Mouse (Mus musculus): ENCODE results near the gene Nyap2. TPM values are rescaled to one million over a fixed set of nuclear protein-coding genes. Genes with fewer than 3 reads are reported as not detected.

Nyap2 gene
- polyA plus RNA-seq, 1 experiment from 2014 or later: 0.42 TPM

- H3K4me1 ChIP-seq: no peaks in the 10 kb centered on the region
- no peaks in the 10 kb centered on the region for H3K27me3 ChIP-seq (ENCODE audit: low read depth, poor library complexity, severe bottlenecking)
- 0% methylated on average over 1 of the region's 1 CpGs for WGBS
These were observed 233.4 kb downstream of the Nyap2 start for GRCm38 (mm10) chr1:81310087-81310626.

DNA sequence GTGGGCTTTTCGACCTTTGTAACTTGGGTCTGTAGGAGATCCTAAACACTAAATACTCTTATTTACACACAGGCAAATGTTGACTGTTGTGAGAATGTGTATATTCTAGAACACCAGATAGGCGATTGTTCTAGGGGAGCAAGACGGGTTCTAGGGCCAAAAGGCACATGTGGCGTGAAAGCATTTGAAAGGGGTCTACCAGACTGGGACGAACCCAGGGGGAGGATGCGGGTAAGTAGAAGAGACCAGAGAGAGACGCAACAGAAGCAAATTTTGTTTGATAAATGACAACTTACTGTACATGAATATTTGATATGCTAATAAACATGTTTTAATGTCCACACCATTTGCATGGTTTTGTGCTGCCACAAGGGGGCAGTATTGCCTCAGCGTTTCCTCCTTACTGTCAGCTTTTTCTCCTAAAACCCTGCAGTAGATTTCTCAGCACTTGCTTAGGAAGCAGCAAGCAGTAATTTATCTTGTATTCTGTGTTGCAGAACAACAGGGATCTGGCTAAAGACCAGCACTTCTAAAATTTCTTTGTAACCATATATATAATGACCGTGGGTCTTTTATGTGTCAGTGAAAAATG is 239.7 kb downstream of the Nyap2 start:
- no peaks in the 10 kb centered on the region for H3K27me3 ChIP-seq (ENCODE audit: low read depth, poor library complexity, severe bottlenecking)
- no peaks in the 10 kb centered on the region for H3K36me3 ChIP-seq
- 66% methylated on average over 9 of the region's 9 CpGs for WGBS
- peak; percentile 60 for DNase-seq (ENCODE audit: low spot score)
- no peaks in the 10 kb centered on the region for H3K9me3 ChIP-seq (replicated peaks)
- no peak overlapping the region for H3K27ac ChIP-seq (replicated peaks)
- H3K4me1 ChIP-seq: no peaks in the 10 kb centered on the region; the same call in 1 of the 2 replicates
- H3K4me3 ChIP-seq: no peak overlapping the region

More at GRCm38 (mm10) chr1:81310087-81310626, 233.4 kb downstream of the Nyap2 start:
- Histone ChIP-seq H3K9me3 (replicated peaks) (no peaks in the 10 kb centered on the region), H3K4me3 (no peak overlapping the region), H3K36me3 (no peaks in the 10 kb centered on the region), H3K27ac (replicated peaks) (no peak overlapping the region)
- DNase-seq (ENCODE audit: low spot score): peak; percentile 56

GRCm38 (mm10) chr1:81316995-81317413 is 240.3 kb downstream of the Nyap2 start:
- Histone ChIP-seq H3K4me1 (no peaks in the 10 kb centered on the region; the same call in 1 of the 2 replicates), H3K36me3 (no peaks in the 10 kb centered on the region), H3K9me3 (replicated peaks) (no peaks in the 10 kb centered on the region), H3K27ac (replicated peaks) (no peak overlapping the region; the same call in 1 of the 2 replicates), H3K4me3 (no peak overlapping the region), H3K27me3 (ENCODE audit: low read depth, poor library complexity, severe bottlenecking) (no peaks in the 10 kb centered on the region)
- WGBS: 51% methylated on average over 5 of the region's 5 CpGs
- no peak for DNase-seq (ENCODE audit: low spot score)

DNA sequence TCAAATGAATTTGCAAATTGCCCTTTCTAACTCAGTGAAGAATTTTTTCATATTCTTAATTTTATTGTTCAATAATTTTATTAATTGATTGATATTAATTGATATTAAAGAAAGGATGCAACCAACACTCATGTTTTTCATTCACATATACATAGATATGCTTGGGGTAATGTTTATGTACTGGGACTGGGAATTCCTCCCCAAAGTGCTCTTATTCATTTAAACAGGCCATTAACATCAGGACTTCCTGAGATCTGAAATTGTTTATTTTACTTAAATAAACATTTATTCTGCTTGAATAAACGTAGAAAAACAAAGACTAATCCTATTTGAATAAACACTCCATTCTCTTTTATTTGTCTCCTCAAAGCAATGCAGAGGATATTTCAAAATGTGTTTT is 311.0 kb downstream of the Nyap2 start:
- no peak overlapping the region for H3K4me3 ChIP-seq
- 54% methylated on average over 1 of the region's 1 CpGs for WGBS
- H3K9me3 ChIP-seq (replicated peaks): no peaks in the 10 kb centered on the region
- no peak overlapping the region for H3K27ac ChIP-seq (replicated peaks)
- H3K27me3 ChIP-seq (ENCODE audit: low read depth, poor library complexity, severe bottlenecking): no peaks in the 10 kb centered on the region
- DNase-seq (ENCODE audit: low spot score): no peak
- H3K36me3 ChIP-seq: no peaks in the 10 kb centered on the region
- no peaks in the 10 kb centered on the region for H3K4me1 ChIP-seq
